Mouse (Mus musculus): Measurements from ENCODE around the gene Kcp. TPM values are rescaled to one million over a fixed set of nuclear protein-coding genes. Genes with fewer than 3 reads are reported as not detected.

The Kcp gene
- polyA plus RNA-seq, 1 experiment from 2014 or later, result 1.2 TPM

DNA sequence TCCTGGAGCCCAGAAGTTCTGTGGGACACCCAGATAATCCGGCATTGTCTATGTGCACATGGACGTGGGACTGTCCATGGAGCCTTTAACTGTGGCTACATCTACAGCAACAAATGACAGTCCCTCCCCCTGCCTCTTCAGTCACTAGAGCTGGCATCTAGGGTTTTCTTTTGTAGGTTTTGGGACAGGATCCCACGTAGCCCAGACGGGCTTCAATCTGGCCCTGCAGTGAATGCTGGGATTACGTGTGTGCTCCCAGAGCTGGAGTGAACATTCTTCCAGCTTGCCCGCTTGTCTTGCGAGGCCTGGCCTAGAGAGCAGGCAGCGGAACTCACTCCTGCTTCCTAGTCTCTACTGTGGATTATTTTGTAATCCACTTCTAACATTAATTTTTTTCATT lies 82.6 kb downstream of the Kcp start:
- DNase-seq (ENCODE audit: low spot score), result no peak

Other genes with a start within 250 kb of the Kcp start
- 55.2 and 59.9 TPM in 2 replicates for gene Hilpda, start 235.5 kb downstream of the Kcp start, polyA plus RNA-seq (2015; fragmentation: Nextera tagmentation; extraction: Ambion mirVana)
- gene Fam71f2, start 228.4 kb downstream of the Kcp start, polyA plus RNA-seq (2015; fragmentation: Nextera tagmentation; extraction: Ambion mirVana), result 0.61 and 0.73 TPM in 2 replicates
- gene Fam71f1, start 188.8 kb downstream of the Kcp start, polyA plus RNA-seq (2015; fragmentation: Nextera tagmentation; extraction: Ambion mirVana), result not detected in 2 replicates
- gene Calu, start 159.9 kb downstream of the Kcp start, polyA plus RNA-seq (2015; fragmentation: Nextera tagmentation; extraction: Ambion mirVana), result 106 and 118 TPM in 2 replicates
- gene Opn1sw, start 119.5 kb downstream of the Kcp start, polyA plus RNA-seq (2015; fragmentation: Nextera tagmentation; extraction: Ambion mirVana), result 0.15 and 0.17 TPM in 2 replicates
- gene Ccdc136, start 111.6 kb downstream of the Kcp start, polyA plus RNA-seq (2015; fragmentation: Nextera tagmentation; extraction: Ambion mirVana), result 1.8 and 2.5 TPM in 2 replicates
- 0.17 and 0.35 TPM in 2 replicates for gene Flnc, start 74.7 kb downstream of the Kcp start, polyA plus RNA-seq (2015; fragmentation: Nextera tagmentation; extraction: Ambion mirVana)
- gene Atp6v1f, start 40.2 kb downstream of the Kcp start, polyA plus RNA-seq (2015; fragmentation: Nextera tagmentation; extraction: Ambion mirVana), result 381 and 416 TPM in 2 replicates
- not detected in 2 replicates for gene Atp6v1fnb, start 36.5 kb downstream of the Kcp start, polyA plus RNA-seq (2015; fragmentation: Nextera tagmentation; extraction: Ambion mirVana)
- gene Irf5, start 18.7 kb upstream of the Kcp start, polyA plus RNA-seq (2015; fragmentation: Nextera tagmentation; extraction: Ambion mirVana), result 12.3 and 13.4 TPM in 2 replicates
- gene Tnpo3, start 101.9 kb upstream of the Kcp start, polyA plus RNA-seq (2015; fragmentation: Nextera tagmentation; extraction: Ambion mirVana), result 68.8 TPM in 2 replicates
- 1.7 and 2.8 TPM in 2 replicates for gene Tspan33, start 186.3 kb upstream of the Kcp start, polyA plus RNA-seq (2015; fragmentation: Nextera tagmentation; extraction: Ambion mirVana)
- 13.2 and 18.1 TPM in 2 replicates for gene Smo, start 227.6 kb upstream of the Kcp start, polyA plus RNA-seq (2015; fragmentation: Nextera tagmentation; extraction: Ambion mirVana)

Measured in thymus, postnatal 0 days (tissue).